In genomic region chr10:50929281-50929680, GRCm38 (mm10) we compare ENCODE assay signal across 33 mouse cellular contexts. TPM values are rescaled to one million over a fixed set of nuclear protein-coding genes. Genes with fewer than 3 reads are reported as not detected.
"Had no signal": no experiment of that assay in that cellular context is flagged by ENCODE, and none has a peak within 500 bp of the region (broad histone marks: within the 10 kb centered on the region; RNA-seq: fewer than 3 reads in every experiment).

No protein-coding gene starts in this region.

- H3K27me3 ChIP-seq: heart, embryonic 12.5 days; hindbrain, embryonic 12.5 days; intestine, embryonic 15.5 days; limb, embryonic 12.5 days had no signal

- H3K4me1 ChIP-seq: heart, embryonic 10.5 days; heart, embryonic 12.5 days; hindbrain, embryonic 10.5 days; hindbrain, embryonic 12.5 days; intestine, embryonic 15.5 days; limb, embryonic 10.5 days; limb, embryonic 12.5 days had no signal

- H3K9me3 ChIP-seq: heart, embryonic 10.5 days; heart, embryonic 12.5 days; hindbrain, embryonic 10.5 days; hindbrain, embryonic 12.5 days; intestine, embryonic 15.5 days; limb, embryonic 10.5 days; limb, embryonic 12.5 days had no signal

- H3K4me2 ChIP-seq: heart, embryonic 12.5 days; hindbrain, embryonic 12.5 days; hindbrain, embryonic 14.5 days; intestine, embryonic 15.5 days; limb, embryonic 12.5 days; liver, embryonic 11.5 days had no signal

- H3K9ac ChIP-seq: heart, embryonic 12.5 days; hindbrain, embryonic 12.5 days; hindbrain, embryonic 14.5 days; intestine, embryonic 15.5 days; limb, embryonic 12.5 days had no signal

- H3K36me3 ChIP-seq: heart, embryonic 10.5 days; heart, embryonic 12.5 days; hindbrain, embryonic 10.5 days; hindbrain, embryonic 12.5 days; intestine, embryonic 15.5 days; limb, embryonic 10.5 days; limb, embryonic 12.5 days had no signal

- H3K4me3 ChIP-seq: gastrocnemius, adult 2 months; heart, embryonic 10.5 days; heart, embryonic 12.5 days; hindbrain, embryonic 10.5 days; hindbrain, embryonic 12.5 days; intestine, embryonic 15.5 days; layer of hippocampus, adult 2 months; left cerebral cortex, adult 2 months; limb, embryonic 10.5 days; limb, embryonic 12.5 days had no signal

- DNase-seq: gastrocnemius, adult 2 months; gastrocnemius, postnatal 10 days; gastrocnemius, postnatal 25 days; heart, adult 18-20 months; heart, postnatal 10 days; heart, postnatal 4 days; kidney, adult 18-20 months; kidney, adult 8-10 months; kidney, postnatal 10 days; kidney, postnatal 25 days; kidney, postnatal 4 days; liver had no signal

- ATAC-seq: hindbrain, embryonic 16.5 days; inflammation-experienced regulatory T-cells, adult 6 months; intestine, embryonic 15.5 days; intestine, postnatal 0 days had no signal

- H3K27ac ChIP-seq: gastrocnemius, adult 2 months; heart, embryonic 10.5 days; hindbrain, embryonic 10.5 days; hindbrain, embryonic 12.5 days; hindbrain, embryonic 14.5 days; intestine, embryonic 15.5 days; layer of hippocampus, adult 2 months; left cerebral cortex, adult 2 months; limb, embryonic 10.5 days; limb, embryonic 12.5 days had no signal

RNA-seq across cellular contexts. Expression of gene Sim1, which starts 34.7 kb away (rescaled TPM):
- total RNA-seq: granulocyte monocyte progenitor cell, adult 5-6 weeks; heart, adult 18-20 months; heart, adult 8-10 months; heart, postnatal 10 days; heart, postnatal 25 days; heart, postnatal 4 days; layer of hippocampus, adult 2 months; layer of hippocampus, postnatal 10 days; layer of hippocampus, postnatal 25 days had no signal
- polyA plus RNA-seq: heart, embryonic 12.5 days; heart, embryonic 14.5 days; heart, embryonic 16.5 days; inflammation-experienced regulatory T-cells, adult 6 months; intestine, embryonic 15.5 days; intestine, postnatal 0 days had no signal
